Mouse (Mus musculus) heart, postnatal 25 days (tissue): ENCODE measurements around the gene Cyb561d2. TPM values are rescaled to one million over a fixed set of nuclear protein-coding genes. Genes with fewer than 3 reads are reported as not detected.

Source experiments
- DNase-seq: peaks from one replicate; pipeline ENCODE4 v3.0.0; 2022; ENCODE audit warnings: low spot score
- intact Hi-C: fragments of 180-260 bp; cut with DNase I; formaldehyde crosslinking; loops from one replicate; pipeline ENCODE4 v1.15.1; 2025
- total RNA-seq, 2 experiments: library from RNA; stranded (reverse); gene quantifications; 2 replicates each; pipeline ENCODE4 v1.2.3; 2021

Cyb561d2 gene
- total RNA-seq, 2 experiments from 2014 or later = 3.1 to 3.5 TPM

DNA sequence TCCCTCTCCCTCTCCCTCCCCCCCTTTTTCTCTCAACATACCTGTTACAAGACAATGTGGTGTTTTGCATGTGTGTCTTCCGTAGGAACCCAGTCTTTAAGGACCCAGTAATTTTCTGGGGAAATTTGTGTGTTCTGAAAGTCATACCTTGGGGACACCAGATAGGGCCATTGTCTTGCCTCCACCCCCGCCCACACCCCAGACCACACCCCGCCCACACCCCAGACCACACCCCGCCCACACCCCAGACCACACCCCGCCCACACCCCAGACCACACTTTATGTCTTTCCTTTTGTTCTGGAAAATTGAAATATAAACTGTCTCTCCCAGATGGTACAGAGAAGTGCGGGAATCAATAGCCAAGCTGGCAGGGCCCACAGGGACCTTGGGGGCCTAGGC, 51.4 kb downstream of the Cyb561d2 start:
- DNase-seq = no peak
- intact Hi-C loops = loop anchor here (5.0 kb wide), 1 partner anchor 103 kb away; no protein-coding TSS in a partner anchor

DNA sequence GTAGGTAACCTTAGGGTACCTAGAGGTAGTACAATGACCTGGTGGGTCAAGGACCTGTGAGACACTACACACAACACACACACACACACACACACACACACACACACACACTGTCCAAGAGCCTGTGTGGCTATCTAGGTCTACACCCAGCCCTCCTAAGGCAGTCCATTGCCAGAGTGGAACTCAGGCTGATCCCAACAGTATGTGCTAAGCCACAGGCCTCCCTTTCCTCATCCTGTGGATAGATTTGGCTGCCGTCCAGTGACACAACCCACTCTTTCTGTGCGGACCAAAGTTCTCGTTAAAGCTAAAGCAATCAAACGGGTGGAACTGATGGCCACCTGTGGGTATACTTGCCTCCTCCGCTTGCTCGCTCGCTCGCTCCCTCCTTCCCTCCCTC, 51.8 kb downstream of the Cyb561d2 start:
- no peak for DNase-seq
- intact Hi-C loops = loop anchor here (5.0 kb wide), 1 partner anchor 103 kb away; no protein-coding TSS in a partner anchor

Other genes starting within 250 kb of the Cyb561d2 start
- 100 to 1,000 TPM; 122 to 198 TPM for gene Cish, start 246.2 kb downstream of the Cyb561d2 start, total RNA-seq
- gene Hemk1, start 203.8 kb downstream of the Cyb561d2 start, total RNA-seq = 10 to 100 TPM; 23.0 to 26.9 TPM
- gene 6430571L13Rik, start 201.6 kb downstream of the Cyb561d2 start, total RNA-seq = 1 to 10 TPM; 4.8 to 5.9 TPM
- 10 to 100 TPM; 12.3 to 13.4 TPM for gene Cacna2d2, start 142.6 kb downstream of the Cyb561d2 start, total RNA-seq
- gene Tmem115, start 8.2 kb downstream of the Cyb561d2 start, total RNA-seq = 10 to 100 TPM; 20.6 to 21.4 TPM
- gene Nprl2, start within 50 bp of the Cyb561d2 start, total RNA-seq = 10 to 100 TPM; 17.3 to 18.9 TPM
- gene Zmynd10, start 5.1 kb upstream of the Cyb561d2 start, total RNA-seq = not detected
- gene Rassf1, start 9.4 kb upstream of the Cyb561d2 start, total RNA-seq = 10 to 100 TPM; 12.1 to 16.7 TPM
- 10 to 100 TPM; 28.6 to 30.4 TPM for gene Tusc2, start 21.1 kb upstream of the Cyb561d2 start, total RNA-seq
- 10 to 100 TPM; 35.4 to 36.2 TPM for gene Hyal2, start 25.8 kb upstream of the Cyb561d2 start, total RNA-seq
- gene Hyal1, start 34.7 kb upstream of the Cyb561d2 start, total RNA-seq = 1 to 10 TPM; 5.3 TPM
- 10 to 100 TPM; 14.0 to 18.4 TPM for gene Naa80, start 36.7 kb upstream of the Cyb561d2 start, total RNA-seq
- gene Hyal3, start 38.6 kb upstream of the Cyb561d2 start, total RNA-seq = under 1 TPM; 0.45 to 0.62 TPM
- gene Ifrd2, start 45.4 kb upstream of the Cyb561d2 start, total RNA-seq = 10 to 100 TPM; 44.6 to 45.8 TPM
- gene Sema3b, start 67.0 kb upstream of the Cyb561d2 start, total RNA-seq = 10 to 100 TPM; 15.0 to 17.8 TPM
- 100 to 1,000 TPM; 241 to 257 TPM for gene Gnai2, start 93.2 kb upstream of the Cyb561d2 start, total RNA-seq
- gene Slc38a3, start 127.3 kb upstream of the Cyb561d2 start, total RNA-seq = 10 to 100 TPM; 62.0 to 69.7 TPM
- not detected for gene Gnat1, start 137.5 kb upstream of the Cyb561d2 start, total RNA-seq
- 10 to 100 TPM; 15.1 to 15.8 TPM for gene Sema3f, start 168.3 kb upstream of the Cyb561d2 start, total RNA-seq
- gene Rbm5, start 228.8 kb upstream of the Cyb561d2 start, total RNA-seq = 10 to 100 TPM; 48.0 to 62.7 TPM